Mouse (Mus musculus): ENCODE measurements around the gene Tnni2. TPM values are rescaled to one million over a fixed set of nuclear protein-coding genes. Genes with fewer than 3 reads are reported as not detected.

Gene Tnni2
- polyA plus RNA-seq, 1 experiment from 2014 or later: 3.2 TPM

GRCm38 (mm10) chr7:142418027-142418426 lies 23.6 kb upstream of the Tnni2 start:
- Histone ChIP-seq H3K4me1 (replicated peaks; ENCODE audit: control insufficient read depth, insufficient read depth, low read length) (no peaks in the 10 kb centered on the region), H3K4me2 (ENCODE audit: low read length) (no peak overlapping the region), H3K9ac (ENCODE audit: low read length) (no peak overlapping the region), H3K27ac (ENCODE audit: low read depth) (no peak overlapping the region), H3K36me3 (ENCODE audit: control insufficient read depth, insufficient read depth, low read length) (no peaks in the 10 kb centered on the region), H3K27me3 (replicated peaks; ENCODE audit: control insufficient read depth, insufficient read depth, low read length) (no peaks in the 10 kb centered on the region), H3K4me3 (ENCODE audit: low read depth, low read length) (no peak overlapping the region), H3K9me3 (ENCODE audit: control insufficient read depth, low read length) (no peaks in the 10 kb centered on the region)
- whole genome bisulfite sequencing: 100% methylated on average over 2 of the region's 2 CpGs
- DNase-seq (ENCODE audit: low spot score) (no peak), ATAC-seq (replicated peaks; ENCODE audit: low FRiP score, low TSS enrichment, low read depth) (no peak)

- DNase-seq (ENCODE audit: low spot score): no peak
- WGBS: 90% methylated on average over 8 of the region's 8 CpGs
- H3K9ac ChIP-seq (ENCODE audit: low read length): no peak overlapping the region
These were observed 22.9 kb upstream of the Tnni2 start for GRCm38 (mm10) chr7:142418679-142419078.

GRCm38 (mm10) chr7:142419887-142420286 lies 21.7 kb upstream of the Tnni2 start:
- 79% methylated on average over 5 of the region's 5 CpGs for WGBS
- Histone ChIP-seq H3K27ac (ENCODE audit: low read depth) (no peak overlapping the region), H3K36me3 (ENCODE audit: control insufficient read depth, insufficient read depth, low read length) (no peaks in the 10 kb centered on the region), H3K27me3 (replicated peaks; ENCODE audit: control insufficient read depth, insufficient read depth, low read length) (no peaks in the 10 kb centered on the region), H3K9ac (ENCODE audit: low read length) (no peak overlapping the region), H3K4me3 (ENCODE audit: low read depth, low read length) (no peak overlapping the region), H3K9me3 (ENCODE audit: control insufficient read depth, low read length) (no peaks in the 10 kb centered on the region), H3K4me1 (replicated peaks; ENCODE audit: control insufficient read depth, insufficient read depth, low read length) (no peaks in the 10 kb centered on the region), H3K4me2 (ENCODE audit: low read length) (no peak overlapping the region)
- DNase-seq (ENCODE audit: low spot score): no peak
- no peak for ATAC-seq (replicated peaks; ENCODE audit: low FRiP score, low TSS enrichment, low read depth)

More at GRCm38 (mm10) chr7:142418679-142419078, 22.9 kb upstream of the Tnni2 start:
- no peak overlapping the region for H3K4me2 ChIP-seq (ENCODE audit: low read length)
- no peaks in the 10 kb centered on the region for H3K9me3 ChIP-seq (ENCODE audit: control insufficient read depth, low read length)
- H3K4me1 ChIP-seq (replicated peaks; ENCODE audit: control insufficient read depth, insufficient read depth, low read length): no peaks in the 10 kb centered on the region
- no peak for ATAC-seq (replicated peaks; ENCODE audit: low FRiP score, low TSS enrichment, low read depth)
- H3K36me3 ChIP-seq (ENCODE audit: control insufficient read depth, insufficient read depth, low read length): no peaks in the 10 kb centered on the region
- H3K27me3 ChIP-seq (replicated peaks; ENCODE audit: control insufficient read depth, insufficient read depth, low read length): no peaks in the 10 kb centered on the region
- H3K27ac ChIP-seq (ENCODE audit: low read depth): no peak overlapping the region
- no peak overlapping the region for H3K4me3 ChIP-seq (ENCODE audit: low read depth, low read length)

DNA sequence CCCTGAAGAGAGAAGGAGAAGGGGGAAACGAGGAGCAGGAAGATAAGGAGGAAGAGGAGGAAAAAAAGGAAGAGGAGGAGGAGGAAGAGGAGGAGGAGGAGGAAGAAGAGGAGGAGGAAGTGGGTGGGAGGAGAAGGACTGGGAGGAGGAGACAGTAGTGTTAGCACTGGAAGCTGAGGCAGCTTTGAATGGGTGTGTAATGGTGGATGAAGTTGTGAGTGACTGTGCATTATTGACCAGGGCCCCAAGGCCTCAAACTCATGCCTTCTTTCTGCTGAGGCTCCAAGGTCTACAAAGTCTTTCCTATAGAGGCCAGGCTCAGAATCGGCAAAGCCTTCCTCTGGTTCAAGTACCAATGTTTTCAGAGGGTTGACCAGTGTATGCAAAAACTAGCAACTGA lies 19.8 kb upstream of the Tnni2 start:
- H3K9me3 ChIP-seq (ENCODE audit: control insufficient read depth, low read length): no peaks in the 10 kb centered on the region
- DNase-seq (ENCODE audit: low spot score) (no peak), ATAC-seq (replicated peaks; ENCODE audit: low FRiP score, low TSS enrichment, low read depth) (no peak)
- H3K27ac ChIP-seq (ENCODE audit: low read depth): no peak overlapping the region
- H3K4me1 ChIP-seq (replicated peaks; ENCODE audit: control insufficient read depth, insufficient read depth, low read length): 0 out of 2 replicates have a peak, but pooled peaks cover 3% of the 10 kb centered on the region
- 74% methylated on average over 2 of the region's 2 CpGs for WGBS
- no peak overlapping the region for H3K4me3 ChIP-seq (ENCODE audit: low read depth, low read length)
- no peaks in the 10 kb centered on the region for H3K36me3 ChIP-seq (ENCODE audit: control insufficient read depth, insufficient read depth, low read length)
- no peak overlapping the region for H3K9ac ChIP-seq (ENCODE audit: low read length)
- no peaks in the 10 kb centered on the region for H3K27me3 ChIP-seq (replicated peaks; ENCODE audit: control insufficient read depth, insufficient read depth, low read length)
- H3K4me2 ChIP-seq (ENCODE audit: low read length): no peak overlapping the region

DNA sequence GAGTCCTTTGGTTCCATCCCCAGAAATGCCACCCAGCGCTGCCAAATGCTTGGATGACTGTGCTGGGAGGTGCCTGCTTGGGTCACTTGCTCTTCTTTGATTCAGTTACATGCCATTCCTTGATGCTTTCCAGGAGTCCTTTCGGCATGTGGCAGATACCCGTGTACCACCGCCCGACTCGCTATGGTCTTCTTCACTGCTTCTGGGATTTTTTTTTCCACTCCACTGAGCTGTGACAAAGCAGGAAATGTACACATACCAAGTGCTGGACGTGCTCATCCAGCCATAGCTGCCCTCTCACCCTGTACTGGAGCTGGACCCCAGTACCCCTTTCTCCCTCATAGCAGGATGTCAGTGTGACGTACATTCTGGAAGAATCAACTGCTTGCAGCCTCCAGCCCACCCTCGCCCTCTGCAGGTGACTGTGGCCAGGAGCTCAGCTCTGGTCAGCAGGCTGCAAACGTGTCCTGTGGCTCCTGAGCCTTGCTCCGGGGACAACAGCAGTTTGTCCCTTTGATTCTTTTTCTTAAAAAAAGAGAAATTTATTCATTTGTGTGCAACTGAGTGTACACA lies 15.9 kb upstream of the Tnni2 start:
- Histone ChIP-seq H3K4me2 (ENCODE audit: low read length) (no peak overlapping the region), H3K4me1 (replicated peaks; ENCODE audit: control insufficient read depth, insufficient read depth, low read length) (peaks cover 11% of the 10 kb centered on the region), H3K36me3 (ENCODE audit: control insufficient read depth, insufficient read depth, low read length) (no peaks in the 10 kb centered on the region), H3K9ac (ENCODE audit: low read length) (no peak overlapping the region), H3K27ac (ENCODE audit: low read depth) (no peak overlapping the region), H3K4me3 (ENCODE audit: low read depth, low read length) (no peak overlapping the region), H3K9me3 (ENCODE audit: control insufficient read depth, low read length) (no peaks in the 10 kb centered on the region), H3K27me3 (replicated peaks; ENCODE audit: control insufficient read depth, insufficient read depth, low read length) (no peaks in the 10 kb centered on the region)
- DNase-seq (ENCODE audit: low spot score): no peak
- no peak for ATAC-seq (replicated peaks; ENCODE audit: low FRiP score, low TSS enrichment, low read depth)
- WGBS: 58% methylated on average over 11 of the region's 11 CpGs

DNA sequence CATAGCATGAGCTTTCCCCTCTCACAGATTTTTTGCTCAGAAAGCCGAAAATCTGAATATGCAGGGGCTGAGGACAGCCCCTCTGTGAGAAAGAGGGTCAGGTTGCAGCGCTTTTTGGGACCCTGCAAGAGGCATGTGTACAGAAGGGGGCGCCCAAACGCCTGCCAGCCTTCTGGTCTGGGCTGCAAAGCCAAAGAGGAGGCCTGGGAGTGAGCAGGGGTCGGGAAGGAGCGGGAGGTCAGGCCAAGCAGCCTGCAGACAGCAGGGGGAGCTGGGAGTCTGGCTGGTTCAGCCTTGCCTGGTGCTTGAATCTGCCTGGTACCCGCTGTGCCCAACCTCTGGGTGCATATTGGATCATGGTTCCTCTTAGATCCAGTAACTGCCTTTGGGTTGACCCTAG lies 13.4 kb upstream of the Tnni2 start:
- Histone ChIP-seq H3K36me3 (ENCODE audit: control insufficient read depth, insufficient read depth, low read length) (no peaks in the 10 kb centered on the region), H3K27ac (ENCODE audit: low read depth) (no peak overlapping the region), H3K4me1 (replicated peaks; ENCODE audit: control insufficient read depth, insufficient read depth, low read length) (peaks cover 14% of the 10 kb centered on the region), H3K9me3 (ENCODE audit: control insufficient read depth, low read length) (no peaks in the 10 kb centered on the region), H3K9ac (ENCODE audit: low read length) (no peak overlapping the region), H3K27me3 (replicated peaks; ENCODE audit: control insufficient read depth, insufficient read depth, low read length) (no peaks in the 10 kb centered on the region), H3K4me3 (ENCODE audit: low read depth, low read length) (no peak overlapping the region), H3K4me2 (ENCODE audit: low read length) (no peak overlapping the region)
- DNase-seq (ENCODE audit: low spot score) (peak; percentile 72), ATAC-seq (replicated peaks; ENCODE audit: low FRiP score, low TSS enrichment, low read depth) (peak; percentile 37; the same call in 1 of the 2 replicates)
- 13% methylated on average over 7 of the region's 7 CpGs for WGBS

DNA sequence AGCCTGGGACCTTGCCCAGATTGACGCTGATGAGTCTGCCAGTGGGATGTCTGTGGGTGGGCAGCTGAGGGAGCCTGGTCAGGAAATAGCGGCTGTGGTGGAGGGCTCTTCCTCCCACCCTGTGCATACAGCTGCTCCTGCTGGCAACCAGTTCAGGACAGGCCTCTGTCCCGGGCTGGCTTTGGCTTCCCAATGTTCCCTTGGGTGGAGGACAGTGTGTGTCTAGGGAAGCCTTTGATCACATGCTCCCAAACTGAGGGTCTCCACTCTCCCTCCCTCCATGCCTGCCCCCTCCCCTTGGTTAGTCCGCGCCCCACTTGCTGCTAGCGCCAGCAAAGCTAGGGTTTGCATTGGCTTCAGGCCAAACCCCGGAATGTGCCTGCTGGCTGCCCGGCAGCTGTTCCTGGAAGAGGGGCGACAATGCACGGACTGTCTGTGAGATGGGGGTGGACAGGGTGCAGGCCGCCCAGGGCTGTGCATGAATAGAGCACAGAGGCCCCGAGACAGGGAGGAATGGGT lies 11.4 kb upstream of the Tnni2 start:
- no peak for ATAC-seq (replicated peaks; ENCODE audit: low FRiP score, low TSS enrichment, low read depth)
- no peak overlapping the region for H3K4me3 ChIP-seq (ENCODE audit: low read depth, low read length)
- peak overlapping the region; percentile 23 for H3K27ac ChIP-seq (ENCODE audit: low read depth)
- H3K4me2 ChIP-seq (ENCODE audit: low read length): no peak overlapping the region
- H3K27me3 ChIP-seq (replicated peaks; ENCODE audit: control insufficient read depth, insufficient read depth, low read length): no peaks in the 10 kb centered on the region
- H3K4me1 ChIP-seq (replicated peaks; ENCODE audit: control insufficient read depth, insufficient read depth, low read length): peaks cover 25% of the 10 kb centered on the region
- 46% methylated on average over 12 of the region's 12 CpGs for WGBS
- DNase-seq (ENCODE audit: low spot score): no peak
- no peaks in the 10 kb centered on the region for H3K36me3 ChIP-seq (ENCODE audit: control insufficient read depth, insufficient read depth, low read length)
- no peaks in the 10 kb centered on the region for H3K9me3 ChIP-seq (ENCODE audit: control insufficient read depth, low read length)
- no peak overlapping the region for H3K9ac ChIP-seq (ENCODE audit: low read length)

DNA sequence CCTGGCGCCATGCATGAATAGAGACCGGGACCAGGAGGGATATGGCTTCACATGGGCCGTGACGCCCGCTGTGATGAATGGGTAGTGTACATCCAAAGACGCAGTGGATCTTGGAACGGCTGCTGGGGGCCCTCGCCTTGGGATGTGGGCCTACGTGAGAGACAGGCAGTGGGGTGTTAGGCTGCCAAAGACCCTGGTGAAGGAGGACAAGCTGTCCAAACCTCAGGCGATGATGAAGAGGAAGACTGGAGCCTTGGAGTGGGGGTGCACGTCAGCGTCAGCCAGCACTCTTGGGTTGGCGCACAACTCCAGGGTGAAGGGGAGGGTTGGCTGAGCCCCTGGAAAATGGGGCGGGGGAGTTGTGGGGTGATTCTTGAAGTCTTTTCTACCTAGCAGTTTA lies 10.5 kb upstream of the Tnni2 start:
- DNase-seq (ENCODE audit: low spot score) (no peak), ATAC-seq (replicated peaks; ENCODE audit: low FRiP score, low TSS enrichment, low read depth) (no peak)
- Histone ChIP-seq H3K4me3 (ENCODE audit: low read depth, low read length) (no peak overlapping the region), H3K27me3 (replicated peaks; ENCODE audit: control insufficient read depth, insufficient read depth, low read length) (no peaks in the 10 kb centered on the region), H3K36me3 (ENCODE audit: control insufficient read depth, insufficient read depth, low read length) (no peaks in the 10 kb centered on the region), H3K9ac (ENCODE audit: low read length) (no peak overlapping the region), H3K9me3 (ENCODE audit: control insufficient read depth, low read length) (no peaks in the 10 kb centered on the region), H3K4me1 (replicated peaks; ENCODE audit: control insufficient read depth, insufficient read depth, low read length) (peaks cover 22% of the 10 kb centered on the region), H3K27ac (ENCODE audit: low read depth) (no peak overlapping the region), H3K4me2 (ENCODE audit: low read length) (no peak overlapping the region)
- WGBS: 91% methylated on average over 14 of the region's 14 CpGs

- peaks cover 22% of the 10 kb centered on the region for H3K4me1 ChIP-seq (replicated peaks; ENCODE audit: control insufficient read depth, insufficient read depth, low read length)
- H3K27ac ChIP-seq (ENCODE audit: low read depth): peak overlapping the region; percentile 48; the same call in 1 of the 2 replicates
- peak overlapping the region; percentile 2; the same call in 1 of the 2 replicates for H3K4me2 ChIP-seq (ENCODE audit: low read length)
- H3K4me3 ChIP-seq (ENCODE audit: low read depth, low read length): no peak overlapping the region
- H3K9me3 ChIP-seq (ENCODE audit: control insufficient read depth, low read length): no peaks in the 10 kb centered on the region
- ATAC-seq (replicated peaks; ENCODE audit: low FRiP score, low TSS enrichment, low read depth) (no peak), DNase-seq (ENCODE audit: low spot score) (no peak)
- H3K27me3 ChIP-seq (replicated peaks; ENCODE audit: control insufficient read depth, insufficient read depth, low read length): no peaks in the 10 kb centered on the region
- peak overlapping the region; percentile 31; the same call in 1 of the 2 replicates for H3K9ac ChIP-seq (ENCODE audit: low read length)
- WGBS: 16% methylated on average over 19 of the region's 19 CpGs
- H3K36me3 ChIP-seq (ENCODE audit: control insufficient read depth, insufficient read depth, low read length): no peaks in the 10 kb centered on the region
These were observed 8.0 kb upstream of the Tnni2 start for GRCm38 (mm10) chr7:142433623-142434022.

All from intestine, embryonic 14.5 days (tissue).